Mouse (Mus musculus) B cell, adult 2 months (primary cell): ENCODE results near the gene Fbxl17.

ENCODE experiments used
- DNase-seq, 2 experiments: peaks; one replicate each; pipeline ENCODE4 v3.0.0; 2022

The Fbxl17 gene

DNA sequence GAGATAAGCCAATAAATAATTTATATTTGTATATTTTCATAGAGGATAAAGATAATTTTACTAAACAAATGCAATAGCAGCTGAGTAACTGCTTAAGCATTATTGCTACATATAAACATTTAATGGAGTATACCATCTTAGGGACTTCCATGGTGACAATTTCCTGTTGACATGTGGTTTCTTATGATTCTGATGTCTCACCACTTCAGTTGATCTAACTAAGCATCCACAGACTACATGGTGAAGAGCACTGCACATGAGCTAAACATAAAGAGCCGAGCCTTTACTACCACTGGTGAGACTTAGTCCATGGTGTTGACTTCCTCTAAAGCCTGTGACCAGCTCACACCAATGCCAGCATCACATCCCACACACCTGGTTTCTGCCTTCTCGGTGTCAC lies 175.1 kb downstream of the Fbxl17 start:
- DNase-seq: no peak

- DNase-seq: peak; percentile 84 to 85
These were observed 175.8 kb downstream of the Fbxl17 start for GRCm38 (mm10) chr17:63324039-63324438.

DNA sequence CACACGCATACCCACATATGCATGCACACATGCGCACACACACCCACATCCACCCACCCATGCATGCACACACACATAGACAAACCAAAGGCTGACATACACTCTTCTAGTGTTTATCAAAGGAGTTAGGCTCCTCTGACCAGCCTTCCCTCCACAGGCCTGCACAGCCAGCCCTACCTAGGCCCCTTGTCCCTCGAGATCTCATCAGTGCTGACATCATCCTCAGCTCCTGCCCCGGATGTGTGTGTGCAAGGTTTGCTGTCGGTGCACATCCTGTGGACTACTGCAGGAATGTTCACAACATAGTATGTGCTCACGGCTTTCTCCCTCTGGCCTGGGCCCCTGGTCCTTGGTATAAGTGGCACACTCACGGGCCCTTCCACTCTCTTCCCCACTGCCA lies 177.0 kb downstream of the Fbxl17 start:
- DNase-seq: no peak

- no peak for DNase-seq
These were observed 178.5 kb downstream of the Fbxl17 start for GRCm38 (mm10) chr17:63321290-63321689.

DNA sequence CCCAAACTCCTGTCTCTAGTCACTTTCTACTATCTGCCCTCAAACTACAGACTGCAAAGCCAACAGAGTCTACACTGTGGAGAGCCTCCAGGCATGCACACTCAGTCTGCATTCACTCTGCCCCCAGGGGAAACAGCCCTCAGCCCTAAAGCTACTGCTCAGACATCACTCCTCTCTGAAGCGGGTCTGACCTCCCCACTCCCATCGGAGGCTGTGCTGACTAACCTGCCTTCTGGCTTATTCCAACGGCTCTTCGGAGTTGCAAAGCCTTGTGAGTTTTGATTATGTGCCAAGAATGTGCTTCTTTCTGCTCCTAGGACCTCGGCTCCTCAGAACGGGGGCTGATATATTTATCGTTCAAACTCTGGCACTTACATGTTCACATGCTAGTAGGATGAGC lies 182.3 kb downstream of the Fbxl17 start:
- no peak for DNase-seq

DNA sequence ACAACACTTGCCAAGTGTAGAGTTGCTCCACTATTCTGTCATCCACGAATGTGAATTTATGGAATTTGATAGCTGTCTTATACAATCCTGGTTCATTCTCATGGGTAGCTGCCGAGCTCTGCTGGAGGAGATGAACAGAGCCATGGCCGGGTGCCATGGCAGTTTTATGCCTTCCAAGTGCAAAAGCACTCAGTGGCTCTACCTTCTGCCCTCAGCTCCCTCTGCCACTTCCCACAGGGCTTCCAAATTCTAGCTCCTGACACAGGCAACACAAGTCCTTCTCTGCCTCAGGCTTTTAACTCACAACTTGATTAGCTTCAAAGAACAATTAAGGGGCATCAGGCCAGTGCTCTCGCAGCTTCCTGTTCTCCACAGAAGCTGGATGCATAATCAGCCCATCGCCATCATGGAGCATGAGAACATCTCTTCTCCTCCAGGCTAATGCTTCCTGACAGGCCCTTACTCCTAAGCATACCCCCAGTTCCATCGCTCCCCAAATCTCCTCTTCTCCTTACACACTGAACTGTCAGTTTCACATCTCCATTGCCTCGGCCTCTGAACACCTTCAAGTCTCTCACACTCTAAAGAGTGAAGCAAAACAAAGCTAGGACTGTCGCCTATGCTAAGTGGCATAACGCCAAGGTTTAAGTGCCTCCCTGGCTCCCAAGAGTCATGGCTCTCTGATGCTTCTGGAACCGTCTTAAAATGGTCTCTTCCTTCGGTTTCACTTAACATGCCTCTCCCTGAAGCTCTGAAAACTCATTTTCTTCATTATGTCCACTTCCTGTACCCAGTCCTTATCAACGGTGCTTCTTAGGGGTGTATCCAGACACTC lies 184.0 kb downstream of the Fbxl17 start:
- DNase-seq: no peak

DNA sequence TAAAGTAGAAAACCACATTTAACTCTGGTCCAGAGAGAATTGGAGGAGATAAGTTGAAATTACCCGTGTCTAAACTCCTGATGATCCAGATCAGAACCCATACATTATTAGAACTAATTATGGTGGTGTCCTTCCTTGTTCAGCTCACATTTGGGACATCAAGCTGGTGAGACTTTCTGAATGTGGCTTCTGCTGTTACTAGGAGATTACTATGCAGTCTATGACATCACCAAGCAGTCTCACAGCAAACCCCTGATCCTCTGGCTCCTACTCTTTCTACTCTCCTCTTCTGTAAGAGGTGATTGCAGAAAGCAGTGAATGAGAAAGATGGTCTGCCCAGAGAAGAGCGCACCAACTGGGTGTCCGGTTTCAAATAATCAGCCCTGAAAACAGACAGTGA lies 187.0 kb downstream of the Fbxl17 start:
- DNase-seq: no peak

- DNase-seq: no peak
These were observed 187.5 kb downstream of the Fbxl17 start for GRCm38 (mm10) chr17:63312330-63312729.

GRCm38 (mm10) chr17:63311613-63312012 lies 188.2 kb downstream of the Fbxl17 start:
- DNase-seq: no peak

DNA sequence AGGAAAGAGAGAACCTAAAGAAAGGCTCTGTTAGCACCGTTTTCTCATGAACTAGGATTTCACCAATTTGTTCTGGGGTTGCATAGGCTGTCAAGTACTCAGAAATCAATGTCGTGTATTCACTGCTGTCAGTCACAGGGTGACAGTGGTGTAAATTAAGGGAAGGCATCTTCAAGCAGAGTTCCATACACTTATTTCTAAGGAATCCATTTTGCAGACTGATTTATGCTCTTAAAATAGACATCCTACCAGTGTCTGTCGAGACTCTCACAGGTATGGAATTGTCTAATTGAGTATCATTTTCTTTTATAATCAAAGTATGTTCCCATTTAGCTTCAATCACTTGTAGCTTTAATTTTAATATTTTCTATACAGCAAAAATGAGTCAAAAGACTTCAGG lies 189.8 kb downstream of the Fbxl17 start:
- no peak for DNase-seq

- no peak for DNase-seq
These were observed 196.0 kb downstream of the Fbxl17 start for GRCm38 (mm10) chr17:63303862-63304261.

- DNase-seq: no peak
These were observed 197.9 kb downstream of the Fbxl17 start for GRCm38 (mm10) chr17:63301822-63302393.

GRCm38 (mm10) chr17:63295471-63295870 lies 204.3 kb downstream of the Fbxl17 start:
- DNase-seq: no peak

- no peak for DNase-seq
These were observed 204.9 kb downstream of the Fbxl17 start for GRCm38 (mm10) chr17:63294961-63295360.

DNA sequence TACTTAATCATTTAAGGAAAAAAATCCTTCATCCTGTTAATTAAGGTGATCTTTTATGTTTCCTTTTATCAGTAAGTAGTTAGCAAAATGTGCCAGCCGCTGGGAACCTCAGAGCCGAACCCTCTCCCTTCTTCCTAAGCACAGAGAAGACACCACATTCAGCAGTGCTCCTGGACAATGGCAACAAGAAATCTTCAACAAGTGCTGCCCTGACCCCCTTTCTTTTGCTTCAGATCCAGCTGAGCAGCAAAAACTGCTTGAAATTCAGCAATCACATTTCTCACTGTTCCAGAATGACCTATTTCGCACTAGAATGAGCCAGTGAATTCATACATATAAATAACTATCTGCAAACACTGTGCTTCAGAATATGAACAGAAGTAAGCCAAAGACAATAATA lies 205.8 kb downstream of the Fbxl17 start:
- DNase-seq: no peak

- no peak for DNase-seq
These were observed 210.4 kb downstream of the Fbxl17 start for GRCm38 (mm10) chr17:63289317-63289913.

- no peak for DNase-seq
These were observed 211.0 kb downstream of the Fbxl17 start for GRCm38 (mm10) chr17:63288850-63289249.

DNA sequence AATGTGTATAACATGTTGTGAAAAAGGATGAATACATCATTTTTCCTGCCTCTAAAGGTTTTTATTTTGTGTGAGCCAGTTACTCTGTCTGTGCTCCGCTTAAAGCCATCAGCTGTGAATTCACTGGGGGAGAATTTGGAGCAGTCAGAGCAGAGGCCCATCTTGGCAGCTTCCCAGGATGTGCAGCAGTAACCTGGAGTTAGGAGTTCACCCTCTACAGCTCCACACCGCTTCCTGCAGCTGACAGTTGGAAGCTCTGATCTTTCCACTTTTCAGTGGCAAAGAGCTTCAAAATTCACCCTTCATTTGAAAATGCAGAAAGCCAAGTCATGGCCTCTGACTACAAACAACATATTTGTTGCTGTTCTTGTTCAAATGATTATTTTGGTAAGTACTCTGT lies 212.4 kb downstream of the Fbxl17 start:
- no peak for DNase-seq

- DNase-seq: no peak
These were observed 214.4 kb downstream of the Fbxl17 start for GRCm38 (mm10) chr17:63285265-63285939.

DNA sequence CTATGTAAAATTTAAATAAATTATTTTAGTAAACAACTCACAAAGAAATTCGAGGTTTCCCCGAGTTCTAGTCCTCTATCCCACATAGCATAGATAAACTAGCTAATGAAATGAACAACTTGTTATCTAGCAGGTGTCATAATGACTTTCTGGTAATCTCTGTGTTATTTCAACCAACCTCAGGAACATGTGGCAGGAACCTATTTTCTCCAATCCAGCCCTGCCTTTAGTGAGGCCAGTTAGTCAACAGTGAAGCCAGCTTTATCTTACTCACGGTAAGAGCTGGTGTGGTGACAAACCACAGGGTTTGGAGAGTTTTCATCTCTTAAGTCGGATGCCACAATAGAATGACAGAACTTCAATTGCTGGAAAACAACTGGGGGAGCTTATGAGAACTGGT lies 215.7 kb downstream of the Fbxl17 start:
- no peak for DNase-seq

DNA sequence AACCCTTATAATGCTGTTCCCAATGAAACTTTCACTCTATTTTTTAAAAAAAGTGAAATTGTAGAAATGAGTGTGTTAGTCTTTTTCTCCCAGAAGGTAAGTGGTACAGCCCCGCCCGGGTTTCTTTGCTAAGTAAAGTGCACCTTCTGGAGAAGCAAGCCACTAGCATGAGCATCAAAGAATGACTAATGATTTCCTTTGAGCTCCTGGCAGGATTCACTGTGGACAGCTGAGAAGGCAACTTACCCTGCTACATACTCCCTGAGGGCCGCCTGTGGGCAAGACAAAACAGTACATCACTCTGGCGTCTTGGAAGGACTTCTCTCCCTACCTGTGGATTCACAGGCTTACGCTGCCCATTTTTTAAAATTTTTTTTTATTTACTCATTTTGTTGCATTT lies 217.8 kb downstream of the Fbxl17 start:
- DNase-seq: no peak

GRCm38 (mm10) chr17:63280990-63281389 lies 218.8 kb downstream of the Fbxl17 start:
- no peak for DNase-seq

GRCm38 (mm10) chr17:63279144-63279543 lies 220.7 kb downstream of the Fbxl17 start:
- no peak for DNase-seq

- no peak for DNase-seq
These were observed 226.5 kb downstream of the Fbxl17 start for GRCm38 (mm10) chr17:63273353-63273752.
